Mouse (Mus musculus) ES-E14 (cell line): ENCODE data around the gene Rbm44. TPM values are rescaled to one million over a fixed set of nuclear protein-coding genes. Genes with fewer than 3 reads are reported as not detected.

Experiments
- DNase-seq: peaks from one replicate; pipeline ENCODE4 v3.0.0-alpha.2; 2013; ENCODE audit warnings: low read depth, low spot score
- H3K27ac ChIP-seq: 2 replicates; pipeline ENCODE4 v1.5.1; 2012; ENCODE audit warnings: low read depth, mild to moderate bottlenecking, low read length, moderate library complexity, mixed read lengths; ENCODE audit not compliant: poor library complexity, insufficient read depth, severe bottlenecking
- H3K36me3 ChIP-seq: 2 replicates; pipeline ENCODE4 v1.6.1; 2012; ENCODE audit warnings: mild to moderate bottlenecking, low read length, moderate library complexity, mixed read lengths; ENCODE audit not compliant: control insufficient read depth, poor library complexity, insufficient read depth, severe bottlenecking
- H3K4me1 ChIP-seq, 2 experiments: fragments of 150-350 bp in 1 of 2; sonication (generic) in 1 of 2; 2 replicates each; pipeline ENCODE4 v1.6.1; 2012; ENCODE audit warnings: low read length in 2 of 2, mild to moderate bottlenecking in 1 of 2, mixed read lengths in 1 of 2; ENCODE audit not compliant: control insufficient read depth in 2 of 2, insufficient read depth in 2 of 2, poor library complexity in 1 of 2
- H3K4me3 ChIP-seq, 2 experiments: fragments of 150-350 bp in 1 of 2; sonication (generic) in 1 of 2; 2 replicates each; pipeline ENCODE4 v1.5.1; 2012; ENCODE audit warnings: low read length in 2 of 2, low read depth in 1 of 2, mild to moderate bottlenecking in 1 of 2, mixed read lengths in 1 of 2; ENCODE audit not compliant: insufficient read depth in 1 of 2, poor library complexity in 1 of 2, severe bottlenecking in 1 of 2
- H3K9ac ChIP-seq: 2 replicates; pipeline ENCODE4 v1.6.1; 2012; ENCODE audit warnings: low read depth, mild to moderate bottlenecking, low read length, mixed read lengths; ENCODE audit not compliant: poor library complexity, insufficient read depth, severe bottlenecking
- H3K9me3 ChIP-seq: fragments of 150-350 bp; sonication (generic); 2 replicates; pipeline ENCODE4 v1.6.1; 2012; ENCODE audit warnings: low read depth, mild to moderate bottlenecking, low read length; ENCODE audit not compliant: control insufficient read depth, insufficient read depth
- CHD2 ChIP-seq: IDR thresholded peaks from 2 replicates; pipeline ENCODE4 v1.6.1; 2014; ENCODE audit warnings: mild to moderate bottlenecking, low read depth, low read length, inconsistent platforms
- HCFC1 ChIP-seq: IDR thresholded peaks from 2 replicates; pipeline ENCODE4 v1.6.1; 2012; ENCODE audit warnings: low read length, inconsistent platforms, borderline replicate concordance; ENCODE audit not compliant: insufficient read depth
- MAFK ChIP-seq: IDR thresholded peaks from 2 replicates; pipeline ENCODE4 v1.6.1; 2014; ENCODE audit warnings: mild to moderate bottlenecking, low read depth, low read length, inconsistent platforms; ENCODE audit not compliant: insufficient read depth
- ZC3H11A ChIP-seq: IDR thresholded peaks from 2 replicates; pipeline ENCODE4 v1.6.1; 2012; ENCODE audit warnings: low read depth, mild to moderate bottlenecking, inconsistent platforms, low read length, borderline replicate concordance
- ZNF384 ChIP-seq: IDR thresholded peaks from 2 replicates; pipeline ENCODE4 v1.6.1; 2012; ENCODE audit warnings: low read depth, low read length, inconsistent platforms
- in situ Hi-C, 2 experiments: fragments of 600-800 bp; cut with MboI; formaldehyde crosslinking; loops; one replicate each; pipeline ENCODE4 v1.15.1; 2025; ENCODE audit warnings: low sequenced_read_pairs in 2 of 2, inconsistent platforms in 1 of 2; ENCODE audit not compliant: unreplicated experiment in 2 of 2
- total RNA-seq: library from RNA; depleted of rRNA; stranded (reverse); fragments of 300-350 nt; gene quantifications from 2 replicates; pipeline ENCODE4 v1.2.3, GENCODE M21; 2012

Gene Rbm44
- total RNA-seq, 1 experiment = 3.6 TPM

- Histone ChIP-seq H3K27ac (no peak within 1 kb of the TSS), H3K4me1 (no peaks in the 10 kb centered on the region), H3K36me3 (no peaks in the 10 kb centered on the region), H3K9me3 (no peaks in the 10 kb centered on the region), H3K9ac (peak within 1 kb of the TSS; percentile 31; the same call in 1 of the 2 replicates), H3K4me3 (peak within 1 kb of the TSS; percentile 62 to 64)
- DNase-seq = no peak
- TF ChIP-seq MAFK = no peak
- no peak for TF ChIP-seq HCFC1
- in situ Hi-C loops = no loop called here
Measured at GRCm38 (mm10) chr1:91179533-91180173, 34.8 kb downstream of the Rbm44 start, which contains the start of gene Ramp1. Gene Ramp1, plus strand, starts transcription at chr1:91179822.

GRCm38 (mm10) chr1:91180174-91180565, 35.3 kb downstream of the Rbm44 start:
- Histone ChIP-seq H3K9me3 (no peaks in the 10 kb centered on the region), H3K9ac (peak overlapping the region; percentile 31; the same call in 1 of the 2 replicates), H3K4me3 (peak overlapping the region; percentile 62 to 64), H3K27ac (no peak overlapping the region), H3K36me3 (no peaks in the 10 kb centered on the region), H3K4me1 (no peaks in the 10 kb centered on the region)
- TF ChIP-seq MAFK (no peak), ZC3H11A (no peak)
- DNase-seq = no peak
- in situ Hi-C loops = no loop called here

GRCm38 (mm10) chr1:91180723-91181122, 35.8 kb downstream of the Rbm44 start:
- DNase-seq = no peak
- H3K9ac ChIP-seq = no peak overlapping the region
- in situ Hi-C loops = no loop called here

GRCm38 (mm10) chr1:91181261-91181660, 36.4 kb downstream of the Rbm44 start:
- TF ChIP-seq ZNF384 = no peak
- no peak for TF ChIP-seq CHD2
- TF ChIP-seq HCFC1 = no peak
- TF ChIP-seq ZC3H11A = no peak
- no peak for TF ChIP-seq MAFK
- DNase-seq = no peak
- in situ Hi-C loops = no loop called here

More at GRCm38 (mm10) chr1:91180723-91181122, 35.8 kb downstream of the Rbm44 start:
- no peaks in the 10 kb centered on the region for H3K4me1 ChIP-seq
- no peaks in the 10 kb centered on the region for H3K9me3 ChIP-seq
- no peak overlapping the region for H3K27ac ChIP-seq
- H3K4me3 ChIP-seq = no peak overlapping the region
- TF ChIP-seq CHD2 (no peak), ZNF384 (no peak), HCFC1 (no peak), ZC3H11A (no peak), MAFK (no peak)
- no peaks in the 10 kb centered on the region for H3K36me3 ChIP-seq

GRCm38 (mm10) chr1:91181784-91182450, 37.0 kb downstream of the Rbm44 start:
- H3K4me3 ChIP-seq = no peak overlapping the region
- no peak for DNase-seq
- in situ Hi-C loops = no loop called here
- no peaks in the 10 kb centered on the region for H3K9me3 ChIP-seq
- no peaks in the 10 kb centered on the region for H3K4me1 ChIP-seq
- H3K36me3 ChIP-seq = no peaks in the 10 kb centered on the region
- TF ChIP-seq MAFK (no peak), CHD2 (no peak)
- H3K27ac ChIP-seq = no peak overlapping the region
- H3K9ac ChIP-seq = no peak overlapping the region

More at GRCm38 (mm10) chr1:91181261-91181660, 36.4 kb downstream of the Rbm44 start:
- Histone ChIP-seq H3K4me1 (no peaks in the 10 kb centered on the region), H3K9ac (no peak overlapping the region), H3K36me3 (no peaks in the 10 kb centered on the region), H3K27ac (no peak overlapping the region), H3K4me3 (no peak overlapping the region), H3K9me3 (no peaks in the 10 kb centered on the region)
